Mouse (Mus musculus): Measurements from ENCODE around the gene Med27.

Med27 gene

DNA sequence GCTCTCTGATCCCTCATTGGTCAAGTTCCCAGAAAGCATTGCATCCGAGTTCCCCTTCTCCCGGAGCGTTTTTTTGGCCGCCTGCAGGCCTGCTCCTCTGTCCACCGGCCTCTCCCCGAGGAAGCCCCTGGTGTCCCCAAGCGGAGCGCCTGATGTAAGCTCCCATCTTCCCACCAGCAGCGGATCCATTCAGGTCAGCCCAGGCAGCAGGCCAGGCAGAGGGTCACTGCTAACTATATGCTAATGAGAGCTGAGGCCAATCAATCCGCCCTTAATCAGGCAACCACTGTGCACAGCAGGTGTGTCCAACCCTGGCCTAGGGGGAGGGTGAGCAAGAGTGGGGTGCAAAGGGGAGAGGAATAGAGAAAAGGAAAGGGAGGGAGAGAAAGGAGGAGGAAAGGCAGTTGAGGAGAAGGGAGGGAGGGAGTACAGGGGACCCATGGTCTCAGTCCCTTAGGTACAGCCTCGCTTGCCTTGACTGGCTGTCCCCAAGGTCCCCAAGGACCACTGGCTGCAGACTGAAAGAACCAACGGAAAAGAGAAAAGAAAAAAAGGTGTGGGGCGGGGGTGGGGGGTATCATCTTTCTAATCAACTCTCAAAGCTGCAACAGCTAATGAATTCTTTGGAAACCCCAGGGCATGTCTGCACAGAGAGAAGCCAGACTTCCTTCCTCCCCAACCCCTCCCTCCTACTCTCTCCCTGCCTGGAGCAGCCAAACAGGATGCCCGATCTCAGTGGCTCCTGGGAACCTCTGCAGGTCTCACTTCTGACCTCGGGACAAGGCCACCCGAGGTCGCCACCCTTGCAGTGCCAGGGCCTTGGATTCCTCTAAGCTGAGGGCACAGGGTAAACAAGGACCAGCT lies 219.2 kb downstream of the Med27 start:
- WGBS: 48% methylated on average over 17 of the region's 17 CpGs

DNA sequence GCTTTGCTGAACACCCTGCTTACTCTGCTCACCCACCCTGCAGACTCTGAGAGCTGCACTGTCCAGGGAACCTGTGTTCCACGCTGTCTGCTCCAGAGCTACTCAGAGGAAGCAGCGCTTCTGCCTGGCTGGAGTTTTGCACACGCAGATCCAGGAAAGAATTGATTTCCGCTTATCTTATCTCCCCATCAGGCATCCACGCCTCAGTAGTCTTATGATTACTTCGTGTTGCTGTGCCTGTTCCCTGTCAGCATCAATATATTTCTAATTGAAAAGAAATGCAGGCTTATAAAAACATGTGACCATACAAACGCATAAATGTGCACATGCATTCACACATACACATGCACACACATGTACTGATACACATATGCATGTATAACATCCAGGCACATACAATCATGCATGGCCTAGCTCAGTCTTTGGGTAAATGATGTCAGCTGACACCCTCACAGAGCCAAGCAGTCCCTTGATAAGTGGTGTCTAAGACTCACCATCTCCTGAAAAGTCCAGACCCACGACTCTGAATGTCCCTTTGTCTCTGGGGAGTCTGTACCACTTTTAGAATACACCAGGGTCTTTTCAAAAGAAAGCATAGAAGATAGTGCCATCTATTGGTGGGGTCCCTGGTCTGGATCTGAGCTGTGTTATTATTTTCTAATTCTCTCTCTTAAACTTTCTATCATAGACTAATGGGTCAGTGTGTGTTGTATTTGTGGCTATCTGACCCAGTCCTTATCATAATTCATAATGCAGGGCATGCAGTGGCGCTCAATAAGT lies 225.5 kb downstream of the Med27 start:
- WGBS: 77% methylated on average over 9 of the region's 9 CpGs

DNA sequence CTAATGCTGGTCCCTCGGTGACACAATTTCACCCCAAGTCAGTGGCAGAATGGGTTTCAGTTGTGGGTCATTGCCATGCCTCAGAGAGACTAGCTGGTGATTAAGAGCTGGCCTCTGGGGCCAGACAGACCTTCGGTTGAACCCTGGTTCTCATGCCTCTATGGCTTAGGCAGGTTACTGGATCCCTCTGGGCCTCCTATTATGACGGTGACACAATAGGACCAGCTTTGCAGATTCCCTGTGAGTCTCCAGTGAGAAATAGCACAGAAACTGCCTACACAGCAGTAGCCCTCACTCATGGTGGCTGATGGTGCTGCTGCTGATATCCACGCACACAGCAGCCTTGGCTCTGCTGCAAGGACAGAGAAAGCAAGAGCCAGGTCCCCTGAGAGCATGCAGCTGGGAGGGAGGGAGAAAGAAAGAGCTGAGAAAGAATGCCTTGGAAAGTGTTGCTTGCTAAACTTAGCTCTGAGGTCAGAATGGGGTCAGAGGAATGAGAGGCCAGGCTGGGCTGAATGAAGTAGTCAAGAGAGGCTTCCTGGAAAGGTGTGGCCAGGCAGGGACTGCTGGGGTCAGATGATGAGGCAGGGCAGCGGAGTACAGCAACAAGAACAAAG lies 226.3 kb downstream of the Med27 start:
- WGBS: 62% methylated on average over 5 of the region's 5 CpGs

DNA sequence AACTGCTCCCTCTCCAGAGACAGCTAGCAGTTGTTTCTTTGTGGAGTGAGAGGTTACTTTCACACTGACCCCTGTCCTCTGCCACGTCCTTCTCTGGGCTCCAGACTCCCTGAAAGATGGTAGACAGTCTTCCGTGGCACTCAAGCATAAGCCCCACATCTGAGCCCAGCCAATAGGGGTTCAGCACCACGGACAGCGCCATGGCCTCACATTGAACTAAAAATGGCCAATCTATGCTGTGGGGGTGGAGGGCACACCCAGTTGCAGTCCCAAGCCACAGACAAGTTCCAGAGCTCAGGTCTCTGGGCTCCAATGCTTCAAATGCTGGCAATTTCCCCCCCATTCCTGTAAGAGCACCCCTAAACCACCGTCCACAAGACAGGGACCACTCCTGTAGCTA lies 227.0 kb downstream of the Med27 start:
- WGBS: 51% methylated on average over 5 of the region's 5 CpGs

DNA sequence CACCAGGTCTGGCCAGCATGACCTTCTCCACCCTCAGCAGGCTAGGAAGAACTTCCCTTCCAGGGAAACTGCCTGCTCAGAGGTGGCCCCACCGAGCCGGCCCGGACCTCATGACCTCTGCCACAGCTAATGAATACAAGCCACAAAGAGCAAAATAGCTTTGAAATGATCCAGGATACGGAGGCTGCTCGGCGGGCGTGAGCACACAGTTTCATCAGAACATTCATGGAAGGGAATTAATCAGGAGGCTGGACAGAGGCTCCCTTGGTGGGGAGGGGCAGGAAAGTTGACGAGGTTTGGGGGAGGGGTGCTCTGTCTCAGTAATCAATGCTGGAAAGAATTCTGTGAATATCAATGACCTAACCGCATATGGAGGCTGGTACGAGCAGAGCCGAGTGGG lies 227.6 kb downstream of the Med27 start:
- 36% methylated on average over 11 of the region's 11 CpGs for WGBS
